Mouse (Mus musculus): ENCODE data around the gene Dtnb.

DNA sequence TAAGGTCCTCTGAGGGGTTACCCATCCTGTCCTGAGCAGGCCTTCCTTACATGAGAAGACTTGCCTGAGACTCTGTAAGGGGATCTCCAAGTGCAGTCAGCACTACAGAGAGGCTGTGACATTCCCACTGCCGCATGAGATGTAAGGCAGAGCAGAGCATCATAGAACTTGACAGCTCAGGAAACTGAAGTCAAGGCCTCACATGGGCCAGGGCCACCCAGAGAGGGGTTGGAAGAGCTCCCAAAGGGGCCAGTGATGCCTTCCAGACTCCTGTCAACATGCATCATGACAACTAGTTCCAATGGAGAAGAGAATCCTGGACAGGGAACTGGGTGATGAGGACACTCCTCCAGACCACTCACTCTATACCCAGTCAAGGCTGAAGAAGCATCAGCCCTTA lies 215.4 kb downstream of the Dtnb start:
- TF ChIP-seq GATA1 (IDR thresholded peaks at IDR 0.05; ENCODE audit: borderline replicate concordance, low read length) (no peak), FLI1 (IDR thresholded peaks at IDR 0.05; ENCODE audit: low read length) (no peak)

Measured in megakaryocyte, embryonic 14.5 days (primary cell).